Mouse (Mus musculus): Measurements from ENCODE around the gene Rnf167.

DNA sequence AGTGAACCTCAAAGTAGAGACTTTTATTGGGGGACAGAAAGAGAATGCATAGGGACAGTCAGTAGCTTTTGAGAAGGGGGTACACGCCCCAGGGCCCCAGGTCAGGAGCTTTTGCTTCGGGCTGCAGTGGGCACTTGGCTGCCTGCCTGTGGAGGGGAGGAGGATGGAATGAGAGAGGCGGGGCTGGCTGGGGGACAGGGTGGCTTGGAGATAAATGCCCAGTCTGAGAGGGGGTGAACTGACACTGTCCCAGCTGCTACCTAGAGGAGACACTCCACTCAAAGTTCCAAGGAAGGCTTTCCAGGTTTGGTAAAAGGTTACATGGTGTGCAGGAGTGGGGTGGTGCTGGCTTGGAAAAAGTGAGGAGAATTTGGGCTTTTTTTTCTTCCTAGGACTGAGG, 9.9 kb downstream of the Rnf167 start, which contains the start of gene Eno3:
- TF ChIP-seq CTCF (IDR thresholded peaks at IDR 0.05; ENCODE audit: control insufficient read depth, insufficient read depth, insufficient replicate concordance, low read depth, low read length) (no peak), POLR2A (IDR thresholded peaks at IDR 0.05; ENCODE audit: control insufficient read depth, low read depth, low read length) (no peak)
